Mouse (Mus musculus): ENCODE data around the gene 1810055G02Rik.

1810055G02Rik gene

DNA sequence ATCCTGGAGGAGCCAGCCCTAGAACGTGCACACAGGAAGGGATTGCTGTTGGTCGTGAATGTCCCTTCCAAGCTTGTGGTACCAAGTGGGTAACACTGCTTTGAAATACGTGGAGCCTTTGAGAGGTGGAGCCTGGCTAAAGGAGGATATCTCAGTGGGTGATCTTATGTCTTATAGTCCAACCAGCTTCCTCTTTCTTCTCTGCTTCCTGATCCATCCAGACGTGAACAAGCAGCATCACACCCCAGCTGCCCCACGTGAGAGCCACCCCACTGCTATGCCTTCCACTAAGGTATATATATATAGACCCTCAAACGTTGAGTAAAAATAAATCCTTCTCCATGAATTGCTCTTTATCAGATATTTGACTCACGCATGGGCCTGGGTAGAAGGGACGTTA is 45.6 kb downstream of the 1810055G02Rik start:
- TF ChIP-seq GATA4 (IDR thresholded peaks at IDR 0.05; ENCODE audit: insufficient replicate concordance, low read length) = no peak

DNA sequence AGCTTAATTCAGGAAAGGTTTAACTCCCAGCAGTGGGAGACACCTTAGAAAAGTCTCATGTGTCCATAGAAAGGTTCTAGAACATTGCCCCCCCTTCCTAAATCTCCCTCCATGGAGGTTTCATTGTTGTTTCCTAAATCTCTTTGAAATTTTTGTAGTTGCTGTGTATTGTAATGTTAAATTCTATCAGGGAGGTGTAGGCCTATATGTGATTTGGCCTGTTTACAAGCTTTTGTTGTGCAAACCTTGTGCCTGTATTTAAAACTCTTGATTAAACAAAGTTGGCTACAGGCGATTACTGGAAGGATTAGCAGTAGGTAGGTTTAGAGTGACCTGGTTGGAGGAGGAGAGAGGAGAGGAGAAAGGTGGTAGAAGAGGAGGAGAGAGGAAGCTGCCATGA is 49.8 kb downstream of the 1810055G02Rik start:
- TF ChIP-seq GATA4 (IDR thresholded peaks at IDR 0.05; ENCODE audit: insufficient replicate concordance, low read length) = no peak

DNA sequence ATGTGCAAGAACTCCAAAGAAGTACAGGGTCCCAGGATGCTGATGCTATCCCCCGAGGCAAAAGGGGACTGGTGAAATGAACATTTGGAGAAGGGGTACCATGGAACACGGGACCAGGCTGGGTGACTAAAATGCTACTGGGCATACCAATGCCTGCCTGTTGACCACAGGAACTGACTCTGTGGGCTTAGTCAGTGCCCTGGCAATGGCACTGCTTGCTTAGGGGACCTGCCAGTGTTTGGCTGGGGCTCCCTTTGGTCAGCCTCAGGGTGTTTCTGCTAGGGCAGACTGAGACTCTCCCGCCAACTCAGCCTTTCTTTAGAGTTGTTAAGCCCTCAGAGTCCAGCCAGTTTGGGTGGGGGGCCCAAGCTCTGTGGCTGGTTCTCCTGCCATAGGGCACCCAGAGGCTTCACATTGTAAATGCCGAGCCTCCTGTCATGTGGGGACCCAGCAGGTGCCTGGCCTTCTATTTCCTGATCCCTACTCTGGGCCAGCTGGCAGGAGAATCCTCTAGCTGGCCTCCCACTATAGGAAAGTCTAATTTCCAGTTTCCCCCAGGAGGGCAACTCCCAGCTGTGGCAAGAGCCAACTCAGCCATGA is 57.2 kb downstream of the 1810055G02Rik start:
- no peak for TF ChIP-seq GATA4 (IDR thresholded peaks at IDR 0.05; ENCODE audit: insufficient replicate concordance, low read length)

DNA sequence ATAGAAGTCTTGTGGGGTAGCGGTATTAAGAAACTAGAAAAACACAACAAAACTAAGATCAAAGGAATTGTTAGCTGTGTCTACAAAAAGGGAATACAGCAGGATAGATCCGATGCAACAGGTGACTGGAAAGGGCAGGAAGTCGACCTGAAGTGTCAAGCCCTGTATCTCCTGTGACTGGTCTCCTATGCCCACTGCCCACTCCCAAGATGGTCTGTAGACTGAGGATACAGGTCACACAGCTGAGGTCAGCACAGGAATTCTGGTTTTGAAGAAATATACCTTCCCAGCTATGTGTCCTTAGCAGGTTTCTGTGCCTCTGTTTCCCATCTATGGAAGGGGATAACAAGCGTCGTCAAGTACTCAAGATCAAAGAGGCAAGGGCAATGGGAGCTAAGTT is 58.3 kb downstream of the 1810055G02Rik start:
- TF ChIP-seq GATA4 (IDR thresholded peaks at IDR 0.05; ENCODE audit: insufficient replicate concordance, low read length) = no peak

DNA sequence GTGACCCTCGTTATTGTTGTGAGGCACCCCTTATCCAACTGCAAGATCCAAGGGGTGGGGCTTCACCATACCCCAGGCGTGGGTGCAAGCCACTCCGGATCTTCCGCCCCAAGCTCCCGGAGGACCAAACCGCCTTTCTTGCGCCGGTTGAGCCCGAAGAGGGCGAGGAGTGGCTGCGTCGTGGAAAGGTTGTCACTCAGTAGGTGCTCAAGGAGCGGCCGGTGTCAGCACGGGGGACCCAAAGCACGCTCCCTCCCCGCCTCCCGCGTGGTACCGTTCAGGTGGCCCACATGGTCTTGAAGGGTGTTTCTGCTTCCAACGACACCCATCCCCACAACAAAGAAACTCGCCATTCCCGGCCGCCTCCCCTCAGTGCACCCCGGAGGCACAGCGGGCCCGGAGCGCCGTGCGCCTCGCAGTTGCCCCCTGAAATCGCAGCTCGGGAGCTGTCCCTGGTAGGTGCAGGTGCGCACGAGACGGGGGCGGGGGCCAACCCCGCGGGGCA is 59.2 kb downstream of the 1810055G02Rik start, which contains the start of gene Kmt5b:
Gene Kmt5b, plus strand, starts transcription at position 146 of the 505 bp plus-strand sequence.
- no peak for TF ChIP-seq GATA4 (IDR thresholded peaks at IDR 0.05; ENCODE audit: insufficient replicate concordance, low read length)

Measured in liver, adult (tissue).